Mouse (Mus musculus): ENCODE data around the gene Gm17657. TPM values are rescaled to one million over a fixed set of nuclear protein-coding genes. Genes with fewer than 3 reads are reported as not detected.
A peak's percentile ranks its signal among the peaks of the same experiment; 100 is the strongest.

The Gm17657 gene
- polyA plus RNA-seq, 1 experiment from 2014 or later = not detected

GRCm38 (mm10) chr17:29569831-29570230 lies 20.4 kb upstream of the Gm17657 start:
- ATAC-seq (ENCODE audit: insufficient number of reproducible peaks, insufficient read depth, low FRiP score, low TSS enrichment) = no peak
- Histone ChIP-seq H3K9ac (no peak overlapping the region), H3K36me3 (peaks cover 67% of the 10 kb centered on the region), H3K4me1 (no peaks in the 10 kb centered on the region), H3K4me3 (no peak overlapping the region), H3K27ac (no peak overlapping the region), H3K4me2 (replicated peaks) (no peak overlapping the region), H3K27me3 (no peaks in the 10 kb centered on the region), H3K9me3 (no peaks in the 10 kb centered on the region)
- 89% methylated on average over 6 of the region's 6 CpGs for WGBS

GRCm38 (mm10) chr17:29568435-29568834 lies 19.0 kb upstream of the Gm17657 start:
- H3K36me3 ChIP-seq = peaks cover 60% of the 10 kb centered on the region

GRCm38 (mm10) chr17:29565521-29565920 lies 16.1 kb upstream of the Gm17657 start:
- 94% methylated on average over 5 of the region's 5 CpGs for WGBS

More at GRCm38 (mm10) chr17:29568435-29568834, 19.0 kb upstream of the Gm17657 start:
- no peak for ATAC-seq (ENCODE audit: insufficient number of reproducible peaks, insufficient read depth, low FRiP score, low TSS enrichment)
- Histone ChIP-seq H3K4me2 (replicated peaks) (no peak overlapping the region), H3K27me3 (no peaks in the 10 kb centered on the region), H3K9ac (no peak overlapping the region), H3K4me1 (no peaks in the 10 kb centered on the region), H3K27ac (no peak overlapping the region), H3K9me3 (no peaks in the 10 kb centered on the region), H3K4me3 (no peak overlapping the region)
- 89% methylated on average over 15 of the region's 15 CpGs for WGBS

GRCm38 (mm10) chr17:29558476-29558875 lies 9.0 kb upstream of the Gm17657 start:
- H3K4me1 ChIP-seq = no peaks in the 10 kb centered on the region
- H3K9ac ChIP-seq = no peak overlapping the region
- peaks cover 4% of the 10 kb centered on the region; the same call in 1 of the 2 replicates for H3K9me3 ChIP-seq
- peaks cover 8% of the 10 kb centered on the region for H3K36me3 ChIP-seq
- no peak overlapping the region for H3K4me2 ChIP-seq (replicated peaks)
- no peak for ATAC-seq (ENCODE audit: insufficient number of reproducible peaks, insufficient read depth, low FRiP score, low TSS enrichment)
- no peaks in the 10 kb centered on the region for H3K27me3 ChIP-seq
- no peak overlapping the region for H3K27ac ChIP-seq
- 73% methylated on average over 5 of the region's 5 CpGs for WGBS
- no peak overlapping the region for H3K4me3 ChIP-seq

More at GRCm38 (mm10) chr17:29565521-29565920, 16.1 kb upstream of the Gm17657 start:
- H3K27me3 ChIP-seq = no peaks in the 10 kb centered on the region
- H3K27ac ChIP-seq = no peak overlapping the region
- peaks cover 31% of the 10 kb centered on the region for H3K36me3 ChIP-seq
- H3K4me2 ChIP-seq (replicated peaks) = no peak overlapping the region
- no peak overlapping the region for H3K9ac ChIP-seq
- no peaks in the 10 kb centered on the region for H3K4me1 ChIP-seq
- H3K4me3 ChIP-seq = no peak overlapping the region
- H3K9me3 ChIP-seq = no peaks in the 10 kb centered on the region
- ATAC-seq (ENCODE audit: insufficient number of reproducible peaks, insufficient read depth, low FRiP score, low TSS enrichment) = no peak

- no peaks in the 10 kb centered on the region for H3K27me3 ChIP-seq
- peaks cover 4% of the 10 kb centered on the region; the same call in 1 of the 2 replicates for H3K9me3 ChIP-seq
- no peak overlapping the region for H3K4me3 ChIP-seq
- no peak overlapping the region for H3K4me2 ChIP-seq (replicated peaks)
- peaks cover 8% of the 10 kb centered on the region for H3K36me3 ChIP-seq
- H3K4me1 ChIP-seq = no peaks in the 10 kb centered on the region
- H3K9ac ChIP-seq = no peak overlapping the region
- no peak for ATAC-seq (ENCODE audit: insufficient number of reproducible peaks, insufficient read depth, low FRiP score, low TSS enrichment)
- H3K27ac ChIP-seq = no peak overlapping the region
- 76% methylated on average over 7 of the region's 7 CpGs for WGBS
Measured at GRCm38 (mm10) chr17:29556893-29557292, 7.5 kb upstream of the Gm17657 start.

GRCm38 (mm10) chr17:29556456-29556855 lies 7.0 kb upstream of the Gm17657 start:
- peaks cover 4% of the 10 kb centered on the region; the same call in 1 of the 2 replicates for H3K9me3 ChIP-seq
- H3K27ac ChIP-seq = no peak overlapping the region
- no peak overlapping the region for H3K4me3 ChIP-seq
- peaks cover 8% of the 10 kb centered on the region for H3K36me3 ChIP-seq
- H3K4me2 ChIP-seq (replicated peaks) = no peak overlapping the region
- no peak for ATAC-seq (ENCODE audit: insufficient number of reproducible peaks, insufficient read depth, low FRiP score, low TSS enrichment)
- 93% methylated on average over 10 of the region's 10 CpGs for WGBS
- no peaks in the 10 kb centered on the region for H3K27me3 ChIP-seq
- H3K4me1 ChIP-seq = no peaks in the 10 kb centered on the region
- H3K9ac ChIP-seq = no peak overlapping the region

- Histone ChIP-seq H3K36me3 (no peaks in the 10 kb centered on the region), H3K9me3 (no peaks in the 10 kb centered on the region)
- ATAC-seq (ENCODE audit: insufficient number of reproducible peaks, insufficient read depth, low FRiP score, low TSS enrichment) = no peak
Measured at GRCm38 (mm10) chr17:29554176-29554575, 4.7 kb upstream of the Gm17657 start.

GRCm38 (mm10) chr17:29552162-29552732 lies 2.8 kb upstream of the Gm17657 start, which contains the start of gene Tmem217:
TSS of gene Tmem217 (minus strand) at chr17:29552385.
- Histone ChIP-seq H3K9me3 (no peaks in the 10 kb centered on the region), H3K9ac (0 out of 2 replicates have a peak within 1 kb of the TSS, but pooled peaks have one; percentile 17), H3K4me1 (peaks cover 13% of the 10 kb centered on the region), H3K4me2 (replicated peaks) (peak within 1 kb of the TSS; percentile 96; the same call in 1 of the 2 replicates), H3K4me3 (no peak within 1 kb of the TSS), H3K27me3 (no peaks in the 10 kb centered on the region), H3K27ac (no peak within 1 kb of the TSS), H3K36me3 (no peaks in the 10 kb centered on the region)
- no peak for ATAC-seq (ENCODE audit: insufficient number of reproducible peaks, insufficient read depth, low FRiP score, low TSS enrichment)
- WGBS = 90% methylated on average over 5 of the region's 5 CpGs

More at GRCm38 (mm10) chr17:29554176-29554575, 4.7 kb upstream of the Gm17657 start:
- H3K9ac ChIP-seq = no peak overlapping the region
- no peak overlapping the region for H3K4me3 ChIP-seq
- H3K4me1 ChIP-seq = peaks cover 13% of the 10 kb centered on the region
- H3K27me3 ChIP-seq = no peaks in the 10 kb centered on the region
- no peak overlapping the region for H3K4me2 ChIP-seq (replicated peaks)
- H3K27ac ChIP-seq = no peak overlapping the region

- Histone ChIP-seq H3K36me3 (no peaks in the 10 kb centered on the region), H3K27ac (no peak overlapping the region), H3K4me2 (replicated peaks) (peak overlapping the region; percentile 96), H3K27me3 (no peaks in the 10 kb centered on the region), H3K4me3 (peak overlapping the region; percentile 83; the same call in 1 of the 2 replicates), H3K4me1 (peaks cover 13% of the 10 kb centered on the region), H3K9me3 (no peaks in the 10 kb centered on the region), H3K9ac (peak overlapping the region; percentile 17; the same call in 1 of the 2 replicates)
- ATAC-seq (ENCODE audit: insufficient number of reproducible peaks, insufficient read depth, low FRiP score, low TSS enrichment) = no peak
- WGBS = 59% methylated on average over 6 of the region's 6 CpGs
Measured at GRCm38 (mm10) chr17:29551019-29551418, 1.6 kb upstream of the Gm17657 start.

- peaks cover 13% of the 10 kb centered on the region for H3K4me1 ChIP-seq
- H3K36me3 ChIP-seq = no peaks in the 10 kb centered on the region
- WGBS = 47% methylated on average over 8 of the region's 8 CpGs
- ATAC-seq (ENCODE audit: insufficient number of reproducible peaks, insufficient read depth, low FRiP score, low TSS enrichment) = no peak
- no peaks in the 10 kb centered on the region for H3K27me3 ChIP-seq
- H3K9me3 ChIP-seq = no peaks in the 10 kb centered on the region
- peak overlapping the region; percentile 47 for H3K4me2 ChIP-seq (replicated peaks)
- no peak overlapping the region for H3K27ac ChIP-seq
- H3K9ac ChIP-seq = no peak overlapping the region
- H3K4me3 ChIP-seq = peak overlapping the region; percentile 83; the same call in 1 of the 2 replicates
Measured at GRCm38 (mm10) chr17:29548994-29549393, 444 bp downstream of the Gm17657 start.

- H3K9ac ChIP-seq = no peak overlapping the region
- no peak overlapping the region for H3K4me3 ChIP-seq
- no peak for ATAC-seq (ENCODE audit: insufficient number of reproducible peaks, insufficient read depth, low FRiP score, low TSS enrichment)
- 72% methylated on average over 3 of the region's 3 CpGs for WGBS
- no peak overlapping the region for H3K27ac ChIP-seq
- H3K9me3 ChIP-seq = no peaks in the 10 kb centered on the region
- H3K27me3 ChIP-seq = no peaks in the 10 kb centered on the region
- peaks cover 13% of the 10 kb centered on the region for H3K4me1 ChIP-seq
- no peaks in the 10 kb centered on the region for H3K36me3 ChIP-seq
- no peak overlapping the region for H3K4me2 ChIP-seq (replicated peaks)
Measured at GRCm38 (mm10) chr17:29548494-29548893, 944 bp downstream of the Gm17657 start.

GRCm38 (mm10) chr17:29545241-29545640 lies 4.2 kb downstream of the Gm17657 start:
- H3K4me3 ChIP-seq = no peak overlapping the region
- H3K27me3 ChIP-seq = no peaks in the 10 kb centered on the region
- H3K36me3 ChIP-seq = no peaks in the 10 kb centered on the region
- no peak overlapping the region for H3K4me2 ChIP-seq (replicated peaks)
- 88% methylated on average over 5 of the region's 5 CpGs for WGBS
- H3K9ac ChIP-seq = no peak overlapping the region
- ATAC-seq (ENCODE audit: insufficient number of reproducible peaks, insufficient read depth, low FRiP score, low TSS enrichment) = no peak
- no peak overlapping the region for H3K27ac ChIP-seq
- no peaks in the 10 kb centered on the region for H3K9me3 ChIP-seq
- H3K4me1 ChIP-seq = peaks cover 3% of the 10 kb centered on the region

All from embryonic facial prominence, embryonic 12.5 days (tissue).